Mouse (Mus musculus) bone marrow, adult 2 months (tissue): ENCODE measurements around the gene Dpp3. TPM values are rescaled to one million over a fixed set of nuclear protein-coding genes. Genes with fewer than 3 reads are reported as not detected.
"Not testable (repeated sequence)": the region's sequence is repeated elsewhere in the genome, so short reads cannot be mapped to it uniquely, and the experiment has no call there.

ENCODE experiments used
- H3K27ac ChIP-seq: fragments of 200-500 bp; 2 replicates; pipeline ENCODE4 v1.5.1; 2012; ENCODE audit warnings: low read depth, mild to moderate bottlenecking, control low read depth, inconsistent platforms, low read length; ENCODE audit not compliant: control insufficient read depth, poor library complexity, insufficient read depth
- H3K4me1 ChIP-seq: fragments of 200-500 bp; 2 replicates; pipeline ENCODE4 v1.6.1; 2011; ENCODE audit warnings: low read length; ENCODE audit not compliant: control insufficient read depth, insufficient read depth
- H3K4me3 ChIP-seq: fragments of 200-500 bp; replicated peaks from 2 replicates; pipeline ENCODE3; 2011; ENCODE audit warnings: mild to moderate bottlenecking, low read depth, low read length, control low read depth; ENCODE audit not compliant: control insufficient read depth
- CTCF ChIP-seq: fragments of 200-500 bp; IDR thresholded peaks from 2 replicates; pipeline ENCODE4 v1.5.1; 2011; ENCODE audit warnings: low read length, control low read depth; ENCODE audit not compliant: control insufficient read depth, insufficient read depth
- POLR2A ChIP-seq: fragments of 200-500 bp; IDR thresholded peaks from 2 replicates; pipeline ENCODE4 v1.6.1; 2011; ENCODE audit warnings: low read depth, mild to moderate bottlenecking, control low read depth, low read length, borderline replicate concordance; ENCODE audit not compliant: control insufficient read depth
- WGBS: fragments of 180-500 bp; shearing (Covaris S2); methylation state at CpG from one replicate; pipeline ENCODE4 v1.1.7; 2018; 5-methylcytosine and 5-hydroxymethylcytosine counted together
- polyA plus RNA-seq: library from polyadenylated mRNA; stranded (reverse); fragments of >200 nt; gene quantifications from 2 replicates; pipeline ENCODE4 v1.2.4, GENCODE M21; 2011; ENCODE audit warnings: low replicate concordance; ENCODE audit not compliant: missing spikeins, insufficient read depth, insufficient read length

The Dpp3 gene
- polyA plus RNA-seq, 1 experiment: 27.5 TPM

GRCm38 (mm10) chr19:4879324-4879703, 48.8 kb downstream of the Dpp3 start:
- no peak overlapping the region for H3K27ac ChIP-seq
- no peak for TF ChIP-seq POLR2A
- peaks cover 1% of the 10 kb centered on the region; the same call in 1 of the 2 replicates for H3K4me1 ChIP-seq
- H3K4me3 ChIP-seq: peak overlapping the region; percentile 96
- WGBS: 62% methylated on average over 10 of the region's 10 CpGs

GRCm38 (mm10) chr19:4878405-4879323, 49.4 kb downstream of the Dpp3 start, which contains the start of gene Zdhhc24:
Zdhhc24 (plus strand) TSS chr19:4878668.
- Histone ChIP-seq H3K4me1 (peaks cover 1% of the 10 kb centered on the region; the same call in 1 of the 2 replicates), H3K27ac (peak within 1 kb of the TSS; percentile 62), H3K4me3 (peak within 1 kb of the TSS; percentile 96)
- TF ChIP-seq CTCF (no peak), POLR2A (peak; percentile 78; the same call in 1 of the 2 replicates)
- under 1% methylated on average over 52 of the region's 52 CpGs for WGBS

- Histone ChIP-seq H3K27ac (peak within 1 kb of the TSS; percentile 62), H3K4me3 (peak within 1 kb of the TSS; percentile 96), H3K4me1 (peaks cover 1% of the 10 kb centered on the region; the same call in 1 of the 2 replicates)
- TF ChIP-seq POLR2A (no peak), CTCF (no peak)
- WGBS: 10% methylated on average over 17 of the region's 17 CpGs
Measured at GRCm38 (mm10) chr19:4877785-4878184, 50.3 kb downstream of the Dpp3 start, which contains the start of gene Actn3. Actn3 (minus strand) TSS chr19:4877909.

- 79% methylated on average over 3 of the region's 3 CpGs for WGBS
- H3K4me1 ChIP-seq: peaks cover 1% of the 10 kb centered on the region; the same call in 1 of the 2 replicates
- H3K4me3 ChIP-seq: no peak overlapping the region
- H3K27ac ChIP-seq: no peak overlapping the region
- TF ChIP-seq CTCF: no peak
- no peak for TF ChIP-seq POLR2A
Measured at GRCm38 (mm10) chr19:4876755-4877154, 51.3 kb downstream of the Dpp3 start.

GRCm38 (mm10) chr19:4876241-4876640, 51.8 kb downstream of the Dpp3 start:
- Histone ChIP-seq H3K4me3 (no peak overlapping the region), H3K27ac (no peak overlapping the region), H3K4me1 (peaks cover 1% of the 10 kb centered on the region; the same call in 1 of the 2 replicates)
- whole genome bisulfite sequencing: 54% methylated on average over 4 of the region's 4 CpGs
- TF ChIP-seq POLR2A (no peak), CTCF (no peak)

- WGBS: 77% methylated on average over 1 of the region's 1 CpGs
- H3K4me3 ChIP-seq, H3K4me1 ChIP-seq, H3K27ac ChIP-seq: not testable (repeated sequence)
Measured at GRCm38 (mm10) chr19:4874613-4875012, 53.5 kb downstream of the Dpp3 start.

- Histone ChIP-seq H3K27ac (no peak overlapping the region), H3K4me1 (no peaks in the 10 kb centered on the region), H3K4me3 (no peak overlapping the region)
- WGBS: 2% methylated on average over 17 of the region's 17 CpGs
- TF ChIP-seq POLR2A (no peak), CTCF (no peak)
Measured at GRCm38 (mm10) chr19:4865147-4865546, 62.9 kb downstream of the Dpp3 start.

GRCm38 (mm10) chr19:4863048-4863447, 65.0 kb downstream of the Dpp3 start:
- no peak for TF ChIP-seq POLR2A
- TF ChIP-seq CTCF: no peak
- no peak overlapping the region for H3K4me3 ChIP-seq
- no peaks in the 10 kb centered on the region; the same call in 1 of the 2 replicates for H3K4me1 ChIP-seq
- 63% methylated on average over 6 of the region's 6 CpGs for WGBS
- no peak overlapping the region for H3K27ac ChIP-seq
